Mouse (Mus musculus): ENCODE results near the gene Atp2a2.

The Atp2a2 gene

GRCm38 (mm10) chr5:122409692-122410645, 92.1 kb downstream of the Atp2a2 start:
- DNase-seq (ENCODE audit: low read depth): no peak

GRCm38 (mm10) chr5:122405537-122405936, 96.5 kb downstream of the Atp2a2 start:
- DNase-seq (ENCODE audit: low read depth): no peak
